Mouse (Mus musculus) midbrain, embryonic 16.5 days (tissue): ENCODE data around the gene Paxip1. TPM values are rescaled to one million over a fixed set of nuclear protein-coding genes. Genes with fewer than 3 reads are reported as not detected.

Experiments
- ATAC-seq: fragments of 200-750 bp; cut with Nextera tagmentation; 2 replicates; pipeline ENCODE4 v1.8.0; 2017; ENCODE audit warnings: moderate TSS enrichment
- H3K27ac ChIP-seq: fragments of 300-500 bp; sonication (generic); 2 replicates; pipeline ENCODE4 v1.5.1; 2014; ENCODE audit warnings: mild to moderate bottlenecking, low read length, mixed read lengths
- H3K27me3 ChIP-seq: fragments of 300-500 bp; sonication (generic); 2 replicates; pipeline ENCODE4 v1.6.1; 2014; ENCODE audit warnings: low read depth, low read length, mixed read lengths; ENCODE audit not compliant: control insufficient read depth, insufficient read depth
- H3K36me3 ChIP-seq: fragments of 300-500 bp; sonication (generic); 2 replicates; pipeline ENCODE4 v1.6.1; 2014; ENCODE audit warnings: mild to moderate bottlenecking, low read length, moderate library complexity, mixed read lengths; ENCODE audit not compliant: control insufficient read depth, insufficient read depth
- H3K4me1 ChIP-seq: fragments of 300-500 bp; sonication (generic); 2 replicates; pipeline ENCODE4 v1.6.1; 2014; ENCODE audit warnings: mild to moderate bottlenecking, low read length, mixed read lengths; ENCODE audit not compliant: control insufficient read depth, insufficient read depth
- H3K4me2 ChIP-seq: fragments of 300-500 bp; sonication (generic); 2 replicates; pipeline ENCODE4 v1.6.1; 2014; ENCODE audit warnings: mild to moderate bottlenecking, low read length, mixed read lengths
- H3K4me3 ChIP-seq: fragments of 300-500 bp; sonication (generic); 2 replicates; pipeline ENCODE4 v1.5.1; 2014; ENCODE audit warnings: low read depth, mild to moderate bottlenecking, low read length, moderate library complexity, mixed read lengths
- H3K9ac ChIP-seq: fragments of 300-500 bp; sonication (generic); 2 replicates; pipeline ENCODE4 v1.6.1; 2014; ENCODE audit warnings: low read depth, low read length, mixed read lengths
- H3K9me3 ChIP-seq: fragments of 300-500 bp; sonication (generic); replicated peaks from 2 replicates; pipeline ENCODE4 v1.6.1; 2014; ENCODE audit warnings: mild to moderate bottlenecking, low read length, mixed read lengths; ENCODE audit not compliant: control insufficient read depth, poor library complexity, severe bottlenecking
- WGBS: fragments of 180-500 bp; shearing (Covaris S2); extraction: QIAGEN DNeasy Blood & Tissue Kit; methylation state at CpG from one replicate; pipeline ENCODE4 v1.1.7; 2014; 5-methylcytosine and 5-hydroxymethylcytosine counted together
- polyA plus RNA-seq: library from polyadenylated mRNA; unstranded; fragments of >200 nt; fragmentation: Nextera tagmentation; extraction: Ambion mirVana; gene quantifications from 2 replicates; pipeline ENCODE4 v1.2.1, GENCODE M21; 2015

Gene Paxip1
- polyA plus RNA-seq, 1 experiment from 2014 or later = 28.7 TPM

GRCm38 (mm10) chr5:27792531-27793205 is 1.2 kb upstream of the Paxip1 start:
- H3K27ac ChIP-seq = no peak overlapping the region
- H3K9ac ChIP-seq = no peak overlapping the region; the same call in 1 of the 2 replicates
- H3K4me1 ChIP-seq = peaks cover 24% of the 10 kb centered on the region
- H3K9me3 ChIP-seq = no peaks in the 10 kb centered on the region
- H3K36me3 ChIP-seq = peaks cover 4% of the 10 kb centered on the region; the same call in 1 of the 2 replicates
- peak overlapping the region; percentile 76 for H3K4me2 ChIP-seq
- WGBS = 48% methylated on average over 9 of the region's 9 CpGs
- no peaks in the 10 kb centered on the region for H3K27me3 ChIP-seq
- H3K4me3 ChIP-seq = peak overlapping the region; percentile 78
- ATAC-seq = no peak

- no peak for ATAC-seq
- H3K36me3 ChIP-seq = peaks cover 9% of the 10 kb centered on the region
- no peaks in the 10 kb centered on the region for H3K9me3 ChIP-seq
- WGBS = 16% methylated on average over 8 of the region's 8 CpGs
- H3K4me1 ChIP-seq = peaks cover 24% of the 10 kb centered on the region
- H3K27ac ChIP-seq = peak overlapping the region; percentile 99
- H3K9ac ChIP-seq = peak overlapping the region; percentile 75
- peak overlapping the region; percentile 76 for H3K4me2 ChIP-seq
- H3K27me3 ChIP-seq = no peaks in the 10 kb centered on the region
- peak overlapping the region; percentile 78 for H3K4me3 ChIP-seq
Observed at GRCm38 (mm10) chr5:27792173-27792470, 631 bp upstream of the Paxip1 start.

GRCm38 (mm10) chr5:27790910-27791288 is 592 bp downstream of the Paxip1 start:
- Histone ChIP-seq H3K36me3 (peaks cover 17% of the 10 kb centered on the region), H3K4me1 (peaks cover 24% of the 10 kb centered on the region), H3K4me2 (peak overlapping the region; percentile 81), H3K27ac (peak overlapping the region; percentile 99), H3K27me3 (no peaks in the 10 kb centered on the region), H3K9me3 (no peaks in the 10 kb centered on the region), H3K9ac (peak overlapping the region; percentile 75), H3K4me3 (peak overlapping the region; percentile 78)
- peak; percentile 89 for ATAC-seq
- WGBS = under 1% methylated on average over 33 of the region's 47 CpGs

- no peaks in the 10 kb centered on the region for H3K27me3 ChIP-seq
- peak overlapping the region; percentile 99 for H3K27ac ChIP-seq
- peaks cover 24% of the 10 kb centered on the region for H3K4me1 ChIP-seq
- peak overlapping the region; percentile 81 for H3K4me2 ChIP-seq
- no peaks in the 10 kb centered on the region for H3K9me3 ChIP-seq
- H3K4me3 ChIP-seq = peak overlapping the region; percentile 78
- no peak for ATAC-seq
- peaks cover 17% of the 10 kb centered on the region for H3K36me3 ChIP-seq
- peak overlapping the region; percentile 75 for H3K9ac ChIP-seq
- WGBS = 23% methylated on average over 21 of the region's 21 CpGs
Observed at GRCm38 (mm10) chr5:27790086-27790909, 1.2 kb downstream of the Paxip1 start.

GRCm38 (mm10) chr5:27789586-27789985 is 1.9 kb downstream of the Paxip1 start:
- peak overlapping the region; percentile 81 for H3K4me2 ChIP-seq
- peak overlapping the region; percentile 75 for H3K9ac ChIP-seq
- H3K9me3 ChIP-seq = no peaks in the 10 kb centered on the region
- H3K4me3 ChIP-seq = no peak overlapping the region
- ATAC-seq = no peak
- peaks cover 24% of the 10 kb centered on the region for H3K4me1 ChIP-seq
- 76% methylated on average over 10 of the region's 10 CpGs for WGBS
- H3K36me3 ChIP-seq = peaks cover 21% of the 10 kb centered on the region
- no peak overlapping the region for H3K27ac ChIP-seq
- no peaks in the 10 kb centered on the region for H3K27me3 ChIP-seq

- Histone ChIP-seq H3K4me1 (no peaks in the 10 kb centered on the region; the same call in 1 of the 2 replicates), H3K36me3 (peaks cover 51% of the 10 kb centered on the region), H3K27ac (no peak overlapping the region), H3K9ac (no peak overlapping the region), H3K9me3 (no peaks in the 10 kb centered on the region), H3K4me2 (no peak overlapping the region), H3K4me3 (no peak overlapping the region), H3K27me3 (no peaks in the 10 kb centered on the region)
- ATAC-seq = no peak
- 93% methylated on average over 9 of the region's 9 CpGs for WGBS
Observed at GRCm38 (mm10) chr5:27783381-27783780, 8.1 kb downstream of the Paxip1 start.

GRCm38 (mm10) chr5:27767948-27768347 is 23.5 kb downstream of the Paxip1 start:
- H3K36me3 ChIP-seq = peaks cover 22% of the 10 kb centered on the region
- H3K4me1 ChIP-seq = no peaks in the 10 kb centered on the region
- H3K9ac ChIP-seq = no peak overlapping the region
- no peak overlapping the region for H3K4me2 ChIP-seq
- no peaks in the 10 kb centered on the region for H3K27me3 ChIP-seq
- H3K4me3 ChIP-seq = no peak overlapping the region
- WGBS = 64% methylated on average over 5 of the region's 5 CpGs
- H3K27ac ChIP-seq = no peak overlapping the region
- H3K9me3 ChIP-seq = no peaks in the 10 kb centered on the region
- ATAC-seq = no peak

- H3K4me1 ChIP-seq = no peaks in the 10 kb centered on the region
- H3K36me3 ChIP-seq = peaks cover 19% of the 10 kb centered on the region
- no peaks in the 10 kb centered on the region for H3K9me3 ChIP-seq
- no peaks in the 10 kb centered on the region for H3K27me3 ChIP-seq
- no peak overlapping the region for H3K4me3 ChIP-seq
- WGBS = 73% methylated on average over 4 of the region's 4 CpGs
- H3K27ac ChIP-seq = no peak overlapping the region; the same call in 1 of the 2 replicates
- ATAC-seq = peak; percentile 52; the same call in 1 of the 2 replicates
- no peak overlapping the region for H3K4me2 ChIP-seq
- H3K9ac ChIP-seq = no peak overlapping the region
Observed at GRCm38 (mm10) chr5:27765780-27766179, 25.7 kb downstream of the Paxip1 start.

GRCm38 (mm10) chr5:27744944-27745343 is 46.5 kb downstream of the Paxip1 start:
- H3K27me3 ChIP-seq = no peaks in the 10 kb centered on the region
- H3K9me3 ChIP-seq = no peaks in the 10 kb centered on the region; the same call in 1 of the 2 replicates
- no peaks in the 10 kb centered on the region for H3K4me1 ChIP-seq
- H3K36me3 ChIP-seq = peaks cover 28% of the 10 kb centered on the region
- 95% methylated on average over 1 of the region's 1 CpGs for WGBS
- H3K9ac ChIP-seq = no peak overlapping the region
- no peak for ATAC-seq
- no peak overlapping the region for H3K4me2 ChIP-seq
- H3K27ac ChIP-seq = no peak overlapping the region
- H3K4me3 ChIP-seq = no peak overlapping the region
